Mouse (Mus musculus) cerebellum, adult 2 months (tissue): ENCODE measurements around the gene Nek3. TPM values are rescaled to one million over a fixed set of nuclear protein-coding genes. Genes with fewer than 3 reads are reported as not detected.

ENCODE experiments used
- DNase-seq, 2 experiments: peaks; one replicate each; pipeline ENCODE4 v3.0.0; 2021
- H3K27ac ChIP-seq: fragments of 200-500 bp; 2 replicates; pipeline ENCODE4 v1.5.1; 2012; ENCODE audit warnings: low read length, control low read depth, inconsistent platforms; ENCODE audit not compliant: insufficient read depth
- H3K27me3 ChIP-seq: fragments of 200-500 bp; 2 replicates; pipeline ENCODE4 v1.6.1; 2012; ENCODE audit warnings: inconsistent platforms, mild to moderate bottlenecking, low read length, moderate library complexity; ENCODE audit not compliant: control insufficient read depth, insufficient read depth
- H3K4me1 ChIP-seq: fragments of 200-500 bp; 2 replicates; pipeline ENCODE4 v1.6.1; 2011; ENCODE audit warnings: low read length; ENCODE audit not compliant: control insufficient read depth, insufficient read depth
- H3K4me3 ChIP-seq: fragments of 200-500 bp; replicated peaks from 2 replicates; pipeline ENCODE3; 2011; ENCODE audit warnings: mild to moderate bottlenecking, low read depth, low read length, control low read depth; ENCODE audit not compliant: insufficient read depth
- CTCF ChIP-seq: fragments of 200-500 bp; IDR thresholded peaks from 2 replicates; pipeline ENCODE4 v1.5.1; 2011; ENCODE audit warnings: low read depth, mild to moderate bottlenecking, control low read depth, low read length, moderate library complexity, borderline replicate concordance; ENCODE audit not compliant: insufficient read depth
- POLR2A ChIP-seq: fragments of 200-500 bp; IDR thresholded peaks from 2 replicates; pipeline ENCODE4 v1.6.1; 2011; ENCODE audit warnings: low read length, control low read depth, borderline replicate concordance; ENCODE audit not compliant: insufficient read depth
- WGBS: fragments of 180-500 bp; shearing (Covaris S2); methylation state at CpG from one replicate; pipeline ENCODE4 v1.1.7; 2018; 5-methylcytosine and 5-hydroxymethylcytosine counted together
- polyA plus RNA-seq: library from polyadenylated mRNA; depleted of rRNA; stranded (reverse); fragments of >200 nt; gene quantifications from 2 replicates; pipeline ENCODE4 v1.2.3, GENCODE M21; 2012

The Nek3 gene
- polyA plus RNA-seq, 1 experiment, result 7.0 TPM

GRCm38 (mm10) chr8:22192660-22193431, 26.6 kb upstream of the Nek3 start, which contains the start of gene Vps36:
Vps36 (plus strand) TSS chr8:22192809.
- Histone ChIP-seq H3K27me3 (no peaks in the 10 kb centered on the region), H3K4me1 (peaks cover 6% of the 10 kb centered on the region; the same call in 1 of the 2 replicates), H3K4me3 (peak within 1 kb of the TSS; percentile 90), H3K27ac (peak within 1 kb of the TSS; percentile 99)
- peak; percentile 87 to 93 for DNase-seq
- peak; percentile 86 for TF ChIP-seq CTCF
- peak; percentile 59; the same call in 1 of the 2 replicates for TF ChIP-seq POLR2A
- under 1% methylated on average over 73 of the region's 73 CpGs for WGBS

- Histone ChIP-seq H3K4me3 (peak within 1 kb of the TSS; percentile 96), H3K27me3 (no peaks in the 10 kb centered on the region), H3K4me1 (no peaks in the 10 kb centered on the region), H3K27ac (no peak within 1 kb of the TSS)
- TF ChIP-seq CTCF (no peak), POLR2A (no peak)
- peak; percentile 84 to 86 for DNase-seq
- WGBS, result 2% methylated on average over 63 of the region's 63 CpGs
Observed at GRCm38 (mm10) chr8:22185431-22186397, 19.5 kb upstream of the Nek3 start, which contains the start of gene Ckap2. Ckap2 (minus strand) TSS chr8:22185819.

GRCm38 (mm10) chr8:22184884-22185283, 18.6 kb upstream of the Nek3 start:
- no peak for TF ChIP-seq POLR2A
- WGBS, result 2% methylated on average over 3 of the region's 3 CpGs
- DNase-seq, result no peak
- H3K27me3 ChIP-seq, result no peaks in the 10 kb centered on the region
- H3K27ac ChIP-seq, result no peak overlapping the region
- H3K4me3 ChIP-seq, result no peak overlapping the region
- H3K4me1 ChIP-seq, result no peaks in the 10 kb centered on the region

GRCm38 (mm10) chr8:22175966-22176365, 9.7 kb upstream of the Nek3 start:
- no peaks in the 10 kb centered on the region for H3K27me3 ChIP-seq
- no peak for DNase-seq
- TF ChIP-seq CTCF, result no peak
- H3K4me3 ChIP-seq, result no peak overlapping the region
- H3K27ac ChIP-seq, result no peak overlapping the region
- H3K4me1 ChIP-seq, result no peaks in the 10 kb centered on the region
- over 99% methylated on average over 7 of the region's 7 CpGs for whole genome bisulfite sequencing

- Histone ChIP-seq H3K4me1 (peaks cover 5% of the 10 kb centered on the region), H3K27me3 (no peaks in the 10 kb centered on the region), H3K4me3 (no peak overlapping the region), H3K27ac (no peak overlapping the region)
- WGBS, result 88% methylated on average over 5 of the region's 5 CpGs
- TF ChIP-seq POLR2A (no peak), CTCF (no peak)
- DNase-seq, result no peak
Observed at GRCm38 (mm10) chr8:22169167-22169566, 2.9 kb upstream of the Nek3 start.

GRCm38 (mm10) chr8:22165251-22166079, 770 bp downstream of the Nek3 start:
- Histone ChIP-seq H3K27ac (no peak overlapping the region), H3K4me3 (peak overlapping the region; percentile 66), H3K27me3 (no peaks in the 10 kb centered on the region), H3K4me1 (peaks cover 5% of the 10 kb centered on the region)
- TF ChIP-seq POLR2A (no peak), CTCF (no peak)
- 46% methylated on average over 10 of the region's 10 CpGs for WGBS
- DNase-seq, result peak in 1 of 2 experiments; percentile 9

GRCm38 (mm10) chr8:22164431-22164830, 1.8 kb downstream of the Nek3 start:
- Histone ChIP-seq H3K4me3 (no peak overlapping the region), H3K4me1 (peaks cover 5% of the 10 kb centered on the region), H3K27ac (no peak overlapping the region), H3K27me3 (no peaks in the 10 kb centered on the region)
- 97% methylated on average over 10 of the region's 10 CpGs for WGBS
- TF ChIP-seq POLR2A (no peak), CTCF (no peak)
- DNase-seq, result no peak
